Mouse (Mus musculus) retina, embryonic 14.5 days (tissue): Measurements from ENCODE around the gene Ccng2.

Source experiments
- DNase-seq: peaks from one replicate; pipeline ENCODE4 v3.0.0-alpha.2; 2015; ENCODE audit warnings: low spot score

Ccng2 gene

DNA sequence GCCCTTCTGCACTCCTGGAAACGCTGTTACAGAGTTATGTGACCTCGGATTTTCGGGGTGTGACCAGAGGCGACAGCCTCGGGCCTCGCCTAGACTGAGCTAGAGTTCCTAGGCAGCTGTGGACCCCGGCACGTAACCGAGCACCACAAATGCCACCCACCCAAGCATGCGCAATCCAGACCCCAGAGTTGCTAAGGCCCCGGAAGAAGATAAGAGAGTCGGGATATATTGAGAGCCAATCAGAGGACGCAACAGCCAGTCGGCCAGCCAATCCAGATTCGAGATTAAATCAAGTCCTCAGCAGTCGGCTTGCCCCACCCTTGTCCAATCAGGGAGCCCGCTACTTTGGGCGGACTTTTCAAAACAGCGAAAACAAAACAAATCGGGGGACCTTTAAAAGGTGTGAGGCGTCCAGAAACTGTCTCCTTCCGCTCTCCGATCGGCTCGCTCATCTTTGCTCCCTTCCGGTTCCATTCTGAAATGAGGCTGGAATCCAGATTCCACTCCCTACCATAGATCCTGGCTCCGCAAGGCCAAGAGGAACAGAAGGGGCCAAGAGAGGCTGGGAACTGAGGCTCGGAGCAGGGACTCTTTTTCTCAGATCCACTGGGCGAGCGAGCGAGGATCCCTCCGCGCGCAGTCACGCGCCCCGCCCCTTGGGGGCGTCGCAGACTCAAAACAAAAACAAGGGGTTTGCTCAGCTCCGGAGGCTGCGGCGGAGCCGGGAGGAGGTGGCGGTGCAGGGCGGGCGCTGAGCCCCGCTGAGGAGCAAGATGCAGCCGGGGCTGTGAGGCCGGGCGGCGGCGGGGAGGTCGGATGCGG, at the start of gene Ccng2:
TSS of gene Ccng2 (plus strand) at position 375 of the 822 bp plus-strand sequence.
- peak; percentile 96 for DNase-seq

DNA sequence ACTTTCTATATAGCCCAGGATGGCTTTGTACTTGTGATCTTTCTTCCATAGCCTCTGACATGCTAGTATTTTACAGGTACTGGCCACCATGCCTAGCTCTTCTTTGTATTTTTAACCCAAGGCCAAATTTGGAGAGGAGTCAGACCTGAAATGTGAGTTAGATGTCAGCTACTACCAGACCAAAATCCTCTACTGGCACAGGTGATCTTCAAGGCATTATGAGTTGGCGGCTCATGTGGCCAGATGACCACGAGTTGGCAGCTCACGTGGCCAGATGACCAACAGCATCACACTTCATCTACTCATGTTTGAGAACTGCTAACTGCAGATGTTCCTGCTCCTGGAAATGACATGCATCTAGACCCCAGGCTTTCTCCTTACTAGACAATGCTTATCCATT, 48.7 kb upstream of the Ccng2 start:
- no peak for DNase-seq

DNA sequence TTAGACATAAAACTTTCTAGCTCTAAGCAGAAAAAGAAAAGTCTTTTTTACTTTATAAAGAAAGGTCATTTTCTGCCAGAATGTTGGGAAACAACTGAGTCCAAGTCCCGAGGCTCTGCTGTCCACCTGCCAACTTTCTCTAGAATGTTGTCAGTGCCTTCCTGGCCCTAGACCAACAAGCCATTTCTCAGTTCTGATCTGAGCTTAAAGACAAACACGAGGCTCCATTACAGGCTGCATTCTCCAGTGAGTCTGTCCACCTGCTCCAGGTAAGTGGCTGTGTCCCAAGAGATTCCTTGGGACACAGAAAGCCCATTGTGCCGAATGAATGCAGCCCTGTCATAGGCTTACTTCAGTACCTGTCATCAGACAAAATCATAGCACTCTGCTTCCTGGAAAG, 45.4 kb upstream of the Ccng2 start:
- DNase-seq = no peak

DNA sequence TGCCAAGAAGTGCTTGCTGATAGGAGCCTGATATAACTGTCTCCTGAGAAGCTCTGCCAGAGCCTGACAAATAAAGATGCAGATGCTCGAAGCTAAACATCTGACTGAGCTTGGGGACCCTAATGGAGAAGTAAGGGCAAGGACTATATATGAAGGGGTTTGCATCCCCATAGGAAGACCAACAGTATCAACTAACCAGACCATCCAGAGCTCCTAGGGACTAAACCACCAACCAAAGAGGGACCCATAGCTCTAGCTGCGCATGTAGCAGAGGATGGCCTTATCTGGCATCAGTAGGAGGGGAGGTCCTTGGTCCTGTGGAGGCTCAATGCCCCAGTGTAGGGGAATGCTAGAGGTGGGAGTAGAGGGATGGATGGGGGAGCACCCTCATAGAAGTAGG, 42.5 kb upstream of the Ccng2 start:
- DNase-seq = no peak

DNA sequence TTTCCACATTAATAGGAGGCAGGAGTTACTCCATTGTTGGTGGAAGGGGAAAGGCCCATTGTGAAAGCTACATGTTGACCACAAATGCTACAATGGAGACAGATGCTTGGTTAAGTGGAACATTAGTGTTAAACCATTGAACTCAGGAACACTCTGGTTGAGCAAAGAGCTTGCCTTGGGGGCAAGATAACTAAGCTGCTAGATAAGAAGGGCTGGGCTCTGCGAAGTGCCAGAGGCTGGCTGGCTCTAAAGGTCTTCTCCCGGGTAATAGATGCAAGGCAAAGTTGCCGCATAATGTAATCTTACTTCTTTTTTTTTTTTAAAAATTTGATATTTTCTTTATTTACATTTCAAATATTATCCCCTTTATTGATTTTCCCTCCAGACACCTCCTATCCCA, 39.9 kb upstream of the Ccng2 start:
- no peak for DNase-seq

DNA sequence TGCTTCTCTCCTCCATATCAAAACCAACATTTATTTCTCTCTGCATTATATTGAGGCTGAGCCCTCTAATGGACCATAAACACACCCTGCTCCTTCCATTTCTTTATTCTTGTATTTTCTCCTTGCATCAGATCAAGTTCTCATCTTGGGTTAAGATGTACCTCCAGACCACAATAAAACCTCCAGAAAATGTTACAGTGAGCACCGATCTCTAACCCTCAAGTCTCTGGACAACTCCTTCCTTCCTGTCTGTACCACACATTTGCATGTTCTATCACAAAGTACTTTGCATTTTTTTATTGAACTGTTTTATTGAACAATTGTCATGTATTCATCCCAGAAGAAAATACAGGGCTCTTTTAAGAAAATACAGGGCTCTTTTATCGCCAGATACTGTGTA, 37.5 kb upstream of the Ccng2 start:
- no peak for DNase-seq

DNA sequence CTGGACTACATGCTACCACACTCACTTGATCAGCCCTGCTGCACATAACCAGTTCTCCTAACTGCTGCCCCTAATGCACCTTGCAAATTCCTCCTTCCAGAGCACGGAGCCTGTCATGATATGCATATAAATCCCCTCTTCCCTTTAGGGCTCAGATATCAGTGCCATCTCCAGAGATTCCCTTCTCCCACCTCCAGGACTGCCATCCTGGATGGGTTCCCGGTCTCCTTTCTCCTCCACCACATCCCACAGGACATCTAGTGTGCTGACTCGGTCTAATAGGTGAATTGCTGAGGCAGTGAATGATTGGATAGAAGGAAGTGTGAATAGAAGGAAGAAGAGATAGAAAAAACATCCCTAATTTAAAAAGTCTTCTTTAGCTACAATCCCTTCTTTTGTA, 35.3 kb upstream of the Ccng2 start:
- DNase-seq = no peak

DNA sequence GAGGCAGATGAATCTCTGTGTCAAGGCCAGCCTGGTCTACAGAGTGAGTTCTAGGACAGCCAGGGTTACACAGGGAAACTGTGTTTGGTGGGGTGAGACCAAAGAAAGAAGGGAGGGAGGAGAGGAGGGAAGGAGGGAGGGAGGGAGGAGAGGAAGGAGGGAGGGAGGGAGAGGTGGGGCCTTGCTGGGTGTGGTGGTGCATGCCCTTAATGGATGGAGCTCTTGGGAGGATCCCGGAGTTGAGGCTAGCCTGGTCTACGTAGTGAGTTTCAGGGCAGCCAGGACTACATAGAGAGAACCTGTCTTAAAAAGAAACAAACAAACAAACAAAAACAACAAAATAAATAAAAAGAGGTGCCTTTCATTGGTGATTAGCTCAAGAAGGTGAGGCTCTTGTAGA, 34.2 kb upstream of the Ccng2 start:
- DNase-seq = no peak

DNA sequence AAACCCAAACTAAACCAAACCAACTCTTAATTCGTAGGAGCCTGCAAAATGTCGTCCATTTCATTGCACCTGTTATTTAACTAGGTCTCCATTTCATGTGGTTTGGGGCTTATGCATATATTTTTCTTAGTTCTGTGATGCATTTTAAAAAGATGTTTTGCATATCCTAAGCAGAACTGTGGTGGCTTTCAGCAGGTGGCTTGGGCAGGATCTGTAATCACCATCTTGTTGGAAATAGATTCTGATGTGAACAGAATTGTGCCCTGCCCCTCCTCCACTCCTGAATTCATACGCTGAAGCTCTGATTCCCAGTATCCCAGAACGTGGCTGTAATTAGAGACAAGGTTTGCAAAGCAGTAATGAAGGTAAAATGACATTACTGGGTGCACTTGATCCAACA, 32.9 kb upstream of the Ccng2 start:
- no peak for DNase-seq

DNA sequence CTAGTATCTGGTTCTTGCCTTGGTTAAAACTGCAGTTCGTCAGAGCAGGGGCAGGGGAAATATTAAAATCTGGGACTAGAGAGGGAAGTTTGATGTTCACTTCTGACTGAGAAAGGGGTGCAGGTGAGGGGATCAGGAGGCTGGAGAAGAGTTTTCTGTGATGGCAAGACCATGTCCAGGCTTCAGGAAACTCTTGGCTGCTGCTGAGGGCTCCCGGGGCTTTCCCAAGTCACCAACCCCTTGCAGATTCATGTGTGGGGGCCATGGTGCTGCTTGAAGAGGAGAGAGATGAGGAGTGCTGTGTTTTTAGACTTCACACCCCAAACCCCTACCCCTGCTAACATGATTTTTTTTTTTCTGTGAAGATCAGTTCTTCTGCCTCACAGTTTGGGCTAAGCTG, 32.5 kb upstream of the Ccng2 start:
- DNase-seq = no peak

DNA sequence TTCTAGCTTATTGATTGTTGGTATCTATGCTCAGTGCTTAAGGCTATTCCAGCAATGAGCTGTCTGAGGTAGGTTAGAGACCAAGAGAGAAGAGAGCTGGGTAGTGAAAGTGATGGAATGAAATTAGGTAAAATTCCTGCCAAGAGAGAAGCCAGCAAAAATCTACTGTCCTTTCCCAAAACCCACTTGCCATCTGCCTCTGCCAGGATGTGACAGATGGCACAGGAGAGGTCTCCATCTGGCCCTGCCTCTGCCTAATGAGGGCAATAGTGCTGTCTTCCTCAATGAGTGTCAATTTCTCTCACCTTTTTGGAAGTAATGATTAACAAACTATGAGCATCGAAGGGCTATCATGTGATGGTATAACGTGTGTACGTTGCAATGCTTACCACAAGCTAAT, 31.2 kb upstream of the Ccng2 start:
- peak; percentile 17 for DNase-seq

DNA sequence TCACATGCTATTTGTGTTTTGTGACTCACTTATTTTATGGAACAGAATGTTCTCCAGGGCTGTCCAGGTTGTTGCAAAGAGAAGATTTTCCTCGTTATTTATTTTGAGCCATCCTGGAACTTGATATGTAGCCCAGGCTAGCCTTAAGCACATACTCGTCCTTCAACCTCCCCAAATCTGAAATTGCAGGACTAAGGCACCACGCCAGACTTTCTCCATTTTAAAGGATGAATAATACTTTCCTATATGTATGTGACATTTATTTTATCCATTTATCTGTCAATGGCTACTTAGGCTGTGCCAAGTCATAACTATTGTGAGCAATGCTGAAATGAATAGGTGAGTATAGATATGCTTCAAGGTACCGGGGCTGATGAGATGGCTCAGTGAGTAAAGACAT, 30.5 kb upstream of the Ccng2 start:
- DNase-seq = no peak

DNA sequence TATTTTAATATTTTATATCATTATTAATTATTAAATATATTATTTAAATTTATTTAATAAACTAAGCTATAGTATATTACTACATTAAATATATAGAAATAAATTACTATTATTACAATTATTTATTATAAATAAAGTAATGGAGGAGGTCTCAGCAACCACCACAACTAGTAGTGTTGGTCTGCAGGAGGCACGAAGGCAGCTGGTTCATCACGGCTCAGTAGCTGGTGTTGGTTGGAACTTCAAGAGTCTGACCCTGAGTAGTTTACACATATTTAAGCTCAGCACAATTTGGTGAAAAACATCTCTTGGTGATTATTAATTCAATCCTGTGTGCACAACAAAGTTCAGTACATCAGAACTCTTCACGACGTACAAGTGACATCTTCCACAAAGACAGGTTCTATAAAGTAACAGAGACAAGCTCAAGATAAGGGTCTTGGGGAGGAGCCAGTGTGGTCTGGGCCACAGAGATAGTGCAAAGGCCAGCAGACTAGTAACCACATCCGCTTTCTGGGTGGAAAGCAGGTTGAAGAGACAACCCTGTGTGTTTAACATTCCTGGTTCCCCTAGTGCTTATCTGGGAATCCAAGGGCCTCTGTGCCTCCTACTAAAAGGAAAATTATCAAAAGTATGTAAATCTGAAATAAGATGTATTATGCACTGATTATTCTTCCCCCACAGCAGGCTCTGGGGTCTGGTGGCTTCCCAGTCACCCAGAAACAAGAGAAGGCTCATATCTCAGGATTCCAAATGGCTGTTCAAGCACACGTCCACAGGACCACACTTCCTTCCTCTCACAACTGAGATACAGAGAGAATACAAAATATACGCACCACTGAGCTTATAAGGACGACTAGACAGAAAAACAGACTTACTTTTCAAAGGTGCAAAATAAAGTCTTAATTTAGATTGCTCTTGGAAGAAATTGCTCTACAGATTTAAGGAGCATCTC, 27.2 kb upstream of the Ccng2 start:
- no peak for DNase-seq

DNA sequence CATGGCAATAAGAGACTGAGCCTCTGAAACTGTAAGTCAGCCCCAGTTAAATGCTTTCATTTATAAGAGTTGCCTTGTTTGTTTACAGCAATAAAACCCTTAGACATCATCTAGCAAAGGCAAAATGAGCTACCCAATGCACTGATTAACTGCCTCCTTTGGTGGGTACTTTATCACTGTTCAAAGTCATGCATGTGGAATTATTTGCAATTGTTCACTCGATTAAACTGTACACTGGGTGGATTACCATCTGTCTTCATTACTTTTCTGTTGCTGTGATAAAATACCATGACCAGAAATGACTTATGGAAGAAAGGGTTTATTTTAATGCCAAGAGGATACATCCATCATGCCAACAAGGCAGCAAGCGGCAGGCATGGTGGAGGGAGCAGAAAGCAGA, 21.8 kb upstream of the Ccng2 start:
- DNase-seq = no peak

DNA sequence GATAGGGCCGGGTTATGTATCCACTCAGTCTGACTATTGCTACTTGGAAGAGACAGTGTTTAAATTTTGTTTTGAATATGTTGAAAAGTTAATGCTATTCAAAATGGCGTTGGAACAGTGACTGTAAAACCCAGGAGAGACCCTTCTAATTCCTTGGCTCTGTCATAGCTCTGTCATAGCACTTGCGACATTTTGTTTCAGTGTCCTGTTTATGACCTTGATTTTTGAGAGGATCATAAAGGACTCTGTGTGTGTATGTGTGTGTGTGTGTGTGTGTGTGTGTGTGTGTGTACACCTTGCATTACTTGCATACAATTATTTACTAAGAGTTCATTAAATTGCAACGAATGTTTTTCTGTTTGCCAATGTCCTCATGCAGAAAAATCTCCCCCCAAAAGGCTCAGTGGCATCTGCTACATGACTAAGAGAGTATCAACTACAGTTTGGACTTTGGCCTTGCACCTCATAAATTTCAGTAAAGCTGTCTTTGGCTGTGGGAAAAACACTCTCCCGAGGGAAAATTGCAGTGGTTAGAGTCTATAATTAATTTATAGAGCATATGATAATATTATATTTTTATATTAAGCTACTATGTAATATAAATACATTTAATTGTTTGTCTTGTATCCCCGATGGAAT, 17.0 kb upstream of the Ccng2 start:
- no peak for DNase-seq

DNA sequence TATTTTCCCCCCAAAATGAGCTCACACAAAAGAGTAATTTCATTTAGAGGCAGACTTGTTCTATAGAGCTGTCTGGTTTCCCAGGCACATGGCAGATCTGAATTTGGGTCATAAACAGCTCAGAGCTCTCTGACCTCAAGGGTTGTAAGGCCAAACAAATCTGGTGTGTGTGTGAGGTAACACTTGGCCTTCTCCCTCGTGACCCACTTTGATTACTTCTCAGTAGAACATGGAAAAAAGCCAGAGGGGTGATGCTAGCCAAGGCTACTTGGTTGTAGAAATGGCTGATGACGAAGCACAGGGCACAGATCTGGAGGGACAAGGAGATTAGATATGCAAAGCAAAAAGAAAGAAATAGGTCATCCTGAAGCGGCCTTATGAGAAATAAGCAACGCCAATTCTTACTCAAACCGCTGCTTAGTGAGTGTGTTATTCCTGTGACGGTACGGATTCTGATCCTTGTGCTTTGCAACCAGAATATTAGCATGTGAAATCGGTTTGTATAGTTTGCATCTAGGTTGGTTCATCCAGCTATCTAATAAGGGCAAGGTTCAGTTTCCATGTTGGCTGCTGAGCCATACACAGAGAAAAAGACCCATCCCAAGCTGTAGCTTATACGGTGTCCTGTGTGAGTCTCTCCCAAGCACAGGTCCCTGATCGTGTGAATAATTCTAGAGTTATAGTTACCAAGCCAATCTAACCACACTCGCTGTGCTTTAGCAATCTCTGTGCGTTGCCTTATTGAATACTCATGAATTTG, 15.9 kb upstream of the Ccng2 start:
- DNase-seq = no peak

DNA sequence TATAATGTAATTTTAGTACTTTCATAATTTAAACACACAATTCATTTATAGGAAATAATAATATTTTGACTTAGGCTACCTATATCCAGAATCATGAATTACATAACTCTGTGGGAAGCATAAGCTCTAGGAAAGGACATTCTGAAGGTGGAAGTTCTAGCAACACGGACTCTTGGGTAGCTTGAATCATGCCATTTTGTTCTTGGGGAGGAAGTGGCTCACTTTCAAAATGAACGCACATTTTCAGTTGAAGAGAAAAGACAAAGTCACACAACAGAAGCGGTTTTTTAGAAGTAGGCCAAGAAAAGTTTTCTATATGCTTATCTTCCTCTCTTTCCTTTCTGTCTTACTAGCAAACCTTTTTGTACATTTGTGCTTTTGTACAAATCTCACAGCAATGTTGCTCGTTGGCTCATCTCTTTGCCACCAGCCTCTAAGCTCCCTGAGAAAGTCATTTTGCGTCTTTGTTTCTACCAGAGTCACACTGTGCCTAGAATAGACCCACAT, 11.2 kb upstream of the Ccng2 start:
- DNase-seq = no peak

DNA sequence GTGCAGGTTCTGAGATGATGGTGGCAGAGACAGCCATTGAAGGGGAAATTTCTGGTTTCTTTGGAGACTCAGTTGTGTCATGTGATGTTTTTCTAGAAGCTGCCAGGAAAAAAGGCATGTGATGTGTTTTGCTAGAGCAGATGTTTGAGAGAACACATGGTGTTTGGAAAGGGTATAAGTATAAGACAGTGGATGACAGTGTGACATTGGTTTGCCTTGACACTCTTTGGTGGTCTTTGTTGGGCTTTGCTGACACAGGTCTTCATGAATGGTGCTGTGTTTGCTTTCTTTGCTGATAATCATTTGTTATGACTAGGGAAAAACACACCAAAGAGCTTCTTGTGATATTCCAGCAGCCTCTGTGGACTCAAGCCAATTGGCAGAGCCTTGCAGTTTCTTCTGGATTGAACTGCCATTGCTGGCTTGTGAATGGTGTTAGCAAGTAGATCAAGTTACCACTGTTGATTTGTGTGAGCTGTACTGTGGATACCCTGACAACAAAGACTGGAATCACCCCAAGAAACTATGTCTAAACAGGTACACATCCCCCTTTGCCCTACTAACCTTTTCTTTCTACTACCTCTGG, 10.1 kb upstream of the Ccng2 start:
- DNase-seq = no peak

DNA sequence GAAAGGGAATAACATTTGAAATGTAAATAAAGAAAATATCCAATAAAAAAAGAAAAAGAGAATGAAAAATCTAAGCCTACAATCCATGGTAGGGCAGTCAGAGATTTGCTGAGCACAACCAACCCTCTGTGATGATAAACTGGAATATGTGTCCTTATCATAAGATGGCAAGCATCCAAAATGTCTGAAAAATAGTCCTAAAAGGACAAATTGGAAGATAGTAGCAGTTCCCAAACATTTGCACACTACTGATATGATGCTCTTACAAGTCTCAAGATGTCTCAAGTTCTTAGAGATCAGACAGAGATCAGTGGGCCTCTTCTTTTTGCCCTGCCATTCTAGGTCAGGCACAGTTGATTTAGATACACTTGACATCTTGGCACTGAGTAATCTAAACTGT, 7.7 kb upstream of the Ccng2 start:
- DNase-seq = no peak

DNA sequence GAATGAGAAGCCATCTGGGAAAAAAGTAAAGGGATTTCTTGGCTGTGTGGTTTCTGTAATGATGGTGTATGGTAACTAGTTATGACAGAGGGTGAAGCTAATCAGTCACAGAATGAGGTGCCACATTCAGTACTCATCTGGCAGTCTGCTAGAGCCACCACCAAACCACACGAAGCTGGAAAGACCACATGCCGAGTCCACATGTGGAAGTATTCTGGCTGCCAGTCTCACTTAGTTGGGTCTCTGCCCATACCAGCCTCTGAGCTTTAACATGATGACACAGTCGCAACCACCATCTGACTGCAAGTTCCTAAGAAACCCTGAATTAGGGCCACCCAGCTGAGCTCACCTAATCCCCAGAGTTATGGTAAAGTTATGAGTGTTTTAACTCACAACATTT, 6.1 kb upstream of the Ccng2 start:
- DNase-seq = no peak

DNA sequence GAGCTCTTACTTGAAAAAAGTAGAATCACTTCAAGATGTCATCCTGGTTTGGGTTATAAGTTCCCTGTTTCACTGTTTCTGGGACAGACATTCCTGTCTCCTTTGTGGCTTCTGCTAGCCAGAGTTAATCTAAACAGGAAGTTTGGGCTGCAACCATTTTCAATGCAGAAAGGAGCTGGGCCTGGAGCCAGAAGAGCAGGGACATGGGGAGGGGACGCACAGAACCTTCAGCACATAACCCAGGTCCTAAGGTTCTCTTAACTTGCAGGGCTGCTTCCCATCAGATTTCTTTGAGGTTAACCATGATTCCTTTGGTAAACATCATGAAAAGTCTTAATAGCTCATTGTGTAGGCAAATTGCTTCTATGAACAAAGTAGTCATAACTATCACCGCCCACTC, 4.3 kb upstream of the Ccng2 start:
- no peak for DNase-seq
